Mouse (Mus musculus) lung, postnatal 0 days (tissue): ENCODE results near the gene Syncrip.

Source experiments
- CTCF ChIP-seq: IDR thresholded peaks from 2 replicates; pipeline ENCODE4 v1.5.1; 2016; ENCODE audit warnings: antibody characterized with exemption, mild to moderate bottlenecking
- EP300 ChIP-seq: IDR thresholded peaks from 2 replicates; pipeline ENCODE4 v1.6.1; 2016; ENCODE audit warnings: antibody characterized with exemption, mild to moderate bottlenecking, control low read depth

GRCm38 (mm10) chr9:88404088-88404487, 78.3 kb downstream of the Syncrip start:
- TF ChIP-seq CTCF (no peak), EP300 (no peak)
